Mouse (Mus musculus) lung, postnatal 0 days (tissue): ENCODE data around the gene Hnrnpdl. TPM values are rescaled to one million over a fixed set of nuclear protein-coding genes. Genes with fewer than 3 reads are reported as not detected.
A peak's percentile ranks its signal among the peaks of the same experiment; 100 is the strongest.

Experiments used
- ATAC-seq: fragments of 200-750 bp; cut with Nextera tagmentation; 2 replicates; pipeline ENCODE4 v1.8.0; 2017; ENCODE audit warnings: moderate library complexity
- DNase-seq: peaks from one replicate; pipeline ENCODE4 v3.0.0-alpha.2; 2016; ENCODE audit warnings: low spot score
- H3K27ac ChIP-seq: fragments of 300-500 bp; sonication (generic); 2 replicates; pipeline ENCODE4 v1.5.1; 2014; ENCODE audit warnings: antibody characterized with exemption, mild to moderate bottlenecking, low read length, mixed read lengths
- H3K27me3 ChIP-seq: fragments of 300-500 bp; sonication (generic); replicated peaks from 2 replicates; pipeline ENCODE4 v1.6.1; 2014; ENCODE audit warnings: low read length, mixed read lengths; ENCODE audit not compliant: insufficient read depth
- H3K36me3 ChIP-seq: fragments of 300-500 bp; sonication (generic); 2 replicates; pipeline ENCODE4 v1.6.1; 2014; ENCODE audit warnings: low read length, mixed read lengths; ENCODE audit not compliant: insufficient read depth
- H3K4me1 ChIP-seq: fragments of 300-500 bp; sonication (generic); 2 replicates; pipeline ENCODE4 v1.6.1; 2014; ENCODE audit warnings: antibody characterized with exemption, low read depth, low read length, mixed read lengths; ENCODE audit not compliant: insufficient read depth
- H3K4me2 ChIP-seq: fragments of 300-500 bp; sonication (generic); replicated peaks from 2 replicates; pipeline ENCODE4 v1.6.1; 2014; ENCODE audit warnings: low read depth, mild to moderate bottlenecking, low read length, moderate library complexity, mixed read lengths
- H3K4me3 ChIP-seq: fragments of 300-500 bp; sonication (generic); 2 replicates; pipeline ENCODE4 v1.5.1; 2014; ENCODE audit warnings: low read depth, low read length
- H3K9ac ChIP-seq: fragments of 300-500 bp; sonication (generic); replicated peaks from 2 replicates; pipeline ENCODE4 v1.6.1; 2014; ENCODE audit warnings: low read depth, mild to moderate bottlenecking
- H3K9me3 ChIP-seq: fragments of 300-500 bp; sonication (generic); 2 replicates; pipeline ENCODE4 v1.6.1; 2016; ENCODE audit warnings: low read length, mixed read lengths
- CTCF ChIP-seq: IDR thresholded peaks from 2 replicates; pipeline ENCODE4 v1.5.1; 2016; ENCODE audit warnings: antibody characterized with exemption, mild to moderate bottlenecking
- EP300 ChIP-seq: IDR thresholded peaks from 2 replicates; pipeline ENCODE4 v1.6.1; 2016; ENCODE audit warnings: antibody characterized with exemption, mild to moderate bottlenecking, control low read depth
- WGBS: fragments of 180-500 bp; shearing (Covaris S2); extraction: QIAGEN DNeasy Blood & Tissue Kit; methylation state at CpG from one replicate; pipeline ENCODE4 v1.1.7; 2014; 5-methylcytosine and 5-hydroxymethylcytosine counted together
- polyA plus RNA-seq: library from polyadenylated mRNA; unstranded; fragments of >200 nt; fragmentation: Nextera tagmentation; extraction: Ambion mirVana; gene quantifications from 2 replicates; pipeline ENCODE4 v1.2.1, GENCODE M21; 2015

Gene Hnrnpdl
- polyA plus RNA-seq, 1 experiment from 2014 or later: 70.9 TPM

- peaks cover 19% of the 10 kb centered on the region for H3K4me1 ChIP-seq
- no peak overlapping the region for H3K9ac ChIP-seq
- H3K27ac ChIP-seq: no peak overlapping the region
- TF ChIP-seq CTCF (no peak; the same call in none of the 2 replicates), EP300 (0 out of 2 replicates have a peak, but pooled peaks have one; percentile 37)
- H3K4me3 ChIP-seq: no peak overlapping the region
- no peak overlapping the region for H3K4me2 ChIP-seq
- WGBS: 43% methylated on average over 5 of the region's 5 CpGs
- no peaks in the 10 kb centered on the region for H3K36me3 ChIP-seq
- no peaks in the 10 kb centered on the region for H3K9me3 ChIP-seq
- DNase-seq (peak; percentile 84), ATAC-seq (no peak)
- H3K27me3 ChIP-seq: no peaks in the 10 kb centered on the region
Measured at GRCm38 (mm10) chr5:100043361-100043760, 3.9 kb upstream of the Hnrnpdl start.

- Histone ChIP-seq H3K36me3 (no peaks in the 10 kb centered on the region), H3K4me2 (no peak overlapping the region), H3K9me3 (no peaks in the 10 kb centered on the region), H3K9ac (no peak overlapping the region), H3K4me3 (no peak overlapping the region), H3K27me3 (no peaks in the 10 kb centered on the region), H3K27ac (no peak overlapping the region), H3K4me1 (peaks cover 15% of the 10 kb centered on the region)
- WGBS: 64% methylated on average over 8 of the region's 8 CpGs
- TF ChIP-seq EP300 (0 out of 2 replicates have a peak, but pooled peaks have one; percentile 25), CTCF (no peak)
- ATAC-seq (no peak), DNase-seq (peak; percentile 66)
Measured at GRCm38 (mm10) chr5:100042467-100042866, 3.0 kb upstream of the Hnrnpdl start.

DNA sequence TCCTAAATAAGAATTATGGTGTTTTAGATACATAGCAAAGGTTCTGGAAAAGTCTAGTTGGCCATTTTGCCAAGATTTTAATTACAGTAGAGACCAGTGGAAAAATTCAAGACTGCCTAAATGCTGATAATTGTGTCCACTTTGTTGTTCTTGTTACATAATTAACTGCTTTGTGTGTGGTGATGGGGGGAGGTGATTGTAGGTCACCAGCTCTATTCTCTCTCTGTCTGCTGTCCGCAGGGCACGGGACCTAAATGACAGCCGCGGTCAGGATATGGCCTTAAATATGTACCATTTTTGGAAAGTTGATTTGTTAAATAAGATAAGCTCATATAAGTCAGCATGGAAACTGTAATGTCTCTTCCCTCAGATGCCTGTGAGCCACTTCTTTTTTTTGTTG is 1.8 kb upstream of the Hnrnpdl start:
- TF ChIP-seq EP300 (no peak), CTCF (no peak)
- DNase-seq (no peak), ATAC-seq (no peak)
- Histone ChIP-seq H3K4me1 (peaks cover 15% of the 10 kb centered on the region), H3K36me3 (no peaks in the 10 kb centered on the region), H3K4me2 (no peak overlapping the region), H3K9me3 (no peaks in the 10 kb centered on the region), H3K4me3 (no peak overlapping the region), H3K9ac (no peak overlapping the region), H3K27me3 (no peaks in the 10 kb centered on the region), H3K27ac (no peak overlapping the region)
- WGBS: 73% methylated on average over 4 of the region's 4 CpGs

GRCm38 (mm10) chr5:100040281-100040784 is 869 bp upstream of the Hnrnpdl start:
- Histone ChIP-seq H3K27ac (peak overlapping the region; percentile 91), H3K9me3 (no peaks in the 10 kb centered on the region), H3K4me3 (peak overlapping the region; percentile 99), H3K9ac (peak overlapping the region; percentile 70), H3K4me1 (peaks cover 15% of the 10 kb centered on the region), H3K4me2 (peak overlapping the region; percentile 98), H3K36me3 (no peaks in the 10 kb centered on the region), H3K27me3 (no peaks in the 10 kb centered on the region)
- TF ChIP-seq EP300 (no peak), CTCF (no peak)
- no peak for ATAC-seq
- WGBS: 1% methylated on average over 19 of the region's 19 CpGs
- peak; percentile 75 for DNase-seq

DNA sequence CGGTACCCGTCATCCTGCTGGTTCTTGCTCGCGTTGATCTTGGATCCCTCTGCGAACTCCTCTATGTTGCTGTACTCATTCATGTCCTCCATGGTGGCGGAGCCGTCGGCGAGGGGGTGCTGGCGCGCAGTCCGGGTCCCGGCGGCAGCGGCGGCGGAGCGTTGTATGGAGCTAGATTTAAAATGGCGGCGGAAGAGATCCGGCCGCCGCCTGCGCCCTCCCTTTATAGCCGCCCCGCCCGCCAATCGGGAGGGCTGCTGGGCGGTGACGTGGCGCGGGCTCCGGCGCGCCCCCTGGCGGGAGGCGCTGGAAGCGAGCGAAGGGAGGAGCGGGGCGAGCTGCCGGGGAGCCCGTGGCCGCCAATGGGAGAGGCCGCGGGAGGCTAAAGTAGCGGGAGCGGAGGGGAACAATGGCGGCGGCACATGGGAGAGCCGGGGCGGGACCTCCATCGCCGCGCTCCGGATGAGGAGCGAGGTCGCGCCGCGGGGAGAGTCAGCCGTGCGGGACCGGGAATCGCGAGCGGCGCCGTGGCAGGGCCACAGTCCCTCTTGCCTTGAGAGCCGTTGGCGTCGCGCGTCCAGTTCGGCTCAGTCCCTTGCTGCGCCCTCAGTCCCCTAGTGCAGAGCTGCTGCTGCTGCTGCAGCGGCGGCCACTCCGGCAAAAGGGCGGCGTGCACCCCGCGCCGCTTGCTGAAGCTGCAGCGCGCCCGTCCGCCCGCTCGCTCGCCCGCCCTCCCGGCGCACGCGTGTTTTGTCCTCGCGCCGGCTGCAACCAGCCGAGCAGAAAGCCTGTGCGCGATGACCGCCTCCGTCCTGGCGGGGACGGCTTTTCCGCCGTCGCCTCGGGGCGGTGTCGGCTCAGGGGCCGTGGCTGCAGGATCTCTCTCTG is 506 bp downstream of the Hnrnpdl start:
- Histone ChIP-seq H3K4me1 (peaks cover 14% of the 10 kb centered on the region), H3K4me2 (peak overlapping the region; percentile 98), H3K4me3 (peak overlapping the region; percentile 99), H3K9ac (peak overlapping the region; percentile 87), H3K9me3 (no peaks in the 10 kb centered on the region), H3K27me3 (no peaks in the 10 kb centered on the region), H3K27ac (peak overlapping the region; percentile 91), H3K36me3 (peaks cover 9% of the 10 kb centered on the region; the same call in 1 of the 2 replicates)
- peak; percentile 86 for ATAC-seq
- TF ChIP-seq EP300 (no peak), CTCF (peak; percentile 93)
- 0% methylated on average over 78 of the region's 113 CpGs for WGBS
- peak; percentile 96 for DNase-seq

DNA sequence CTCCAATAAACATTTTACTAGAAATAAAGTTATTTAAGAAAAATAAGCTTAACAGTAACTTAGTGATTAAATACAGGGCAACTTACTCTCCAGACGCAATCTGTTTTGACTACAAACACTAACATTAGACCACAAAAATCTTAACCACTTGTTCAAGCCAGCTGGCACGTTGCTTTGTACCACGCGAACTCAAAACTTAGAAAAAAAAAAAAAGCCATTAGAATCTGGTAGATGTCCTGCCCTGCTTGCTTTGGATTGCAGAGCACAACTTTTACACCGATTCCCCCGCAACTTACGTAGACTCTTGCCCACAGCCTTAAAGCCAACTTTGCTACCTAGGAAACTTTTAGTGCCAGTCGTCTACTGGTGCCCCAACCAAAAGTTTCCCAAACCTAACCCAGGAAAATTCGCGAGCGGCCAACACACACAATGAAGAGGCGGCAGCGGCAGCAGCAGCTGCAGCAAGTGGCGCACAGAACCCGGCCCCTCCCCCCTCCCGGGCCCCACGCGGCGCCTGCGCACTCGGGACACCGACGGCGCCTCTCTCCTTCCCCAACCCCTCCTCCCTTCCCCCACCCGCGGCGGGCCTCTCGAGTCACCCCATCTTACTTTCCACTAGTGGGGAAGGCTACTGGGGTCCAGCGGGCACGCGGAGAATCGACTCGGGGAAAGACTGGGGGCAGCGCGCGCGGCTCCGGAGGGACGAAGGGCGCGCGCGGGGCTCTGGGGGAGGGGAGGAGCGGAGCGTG is 1.3 kb downstream of the Hnrnpdl start:
- 1% methylated on average over 39 of the region's 45 CpGs for WGBS
- Histone ChIP-seq H3K4me2 (peak overlapping the region; percentile 69), H3K27ac (peak overlapping the region; percentile 91), H3K9ac (peak overlapping the region; percentile 87), H3K36me3 (peaks cover 14% of the 10 kb centered on the region; the same call in 1 of the 2 replicates), H3K27me3 (no peaks in the 10 kb centered on the region), H3K9me3 (no peaks in the 10 kb centered on the region), H3K4me1 (0 out of 2 replicates have a peak, but pooled peaks cover 10% of the 10 kb centered on the region), H3K4me3 (peak overlapping the region; percentile 99)
- ATAC-seq (peak; percentile 53), DNase-seq (peak; percentile 87)
- TF ChIP-seq EP300: no peak
